Mouse (Mus musculus): ENCODE results near the gene Zfp286. TPM values are rescaled to one million over a fixed set of nuclear protein-coding genes. Genes with fewer than 3 reads are reported as not detected.

Zfp286 gene
- total RNA-seq, 2 experiments from 2014 or later = 1.9 to 2.1 TPM

Other genes starting within 250 kb of the Zfp286 start
- gene Ubb, start 238.3 kb downstream of the Zfp286 start, total RNA-seq (2021) = 100 to 1,000 TPM; 828 to 847 TPM
- gene Trpv2, start 215.0 kb downstream of the Zfp286 start, total RNA-seq (2021) = 1 to 10 TPM; 3.0 to 3.2 TPM
- 10 to 100 TPM; 15.7 to 16.5 TPM for gene Lrrc75a, start 140.9 kb downstream of the Zfp286 start, total RNA-seq (2021)
- gene Mmgt2, start 140.8 kb downstream of the Zfp286 start, total RNA-seq (2021) = 10 to 100 TPM; 18.5 to 20.9 TPM
- 1 to 10 TPM; 3.5 to 4.4 TPM for gene Zfp287, start 57.6 kb downstream of the Zfp286 start, total RNA-seq (2021)
- gene Gm10428, start 36.4 kb downstream of the Zfp286 start, total RNA-seq (2021) = not detected
- 10 to 100 TPM in 1 of 2 experiments, 1 to 10 TPM in 1; 7.6 to 10.0 TPM for gene Trim16, start 30.8 kb upstream of the Zfp286 start, total RNA-seq (2021)
- under 1 TPM in 1 of 2 experiments, not detected in 1; 0.23 TPM for gene Fbxw10, start 57.6 kb upstream of the Zfp286 start, total RNA-seq (2021)
- gene Tvp23b, start 90.0 kb upstream of the Zfp286 start, total RNA-seq (2021) = 10 to 100 TPM; 18.2 to 22.0 TPM
- under 1 TPM in 1 of 2 experiments, not detected in 1; 0.38 TPM for gene Cdrt4, start 161.7 kb upstream of the Zfp286 start, total RNA-seq (2021)